Mouse (Mus musculus): ENCODE measurements around the gene Eps15.
A peak's percentile ranks its signal among the peaks of the same experiment; 100 is the strongest.

Eps15 gene

DNA sequence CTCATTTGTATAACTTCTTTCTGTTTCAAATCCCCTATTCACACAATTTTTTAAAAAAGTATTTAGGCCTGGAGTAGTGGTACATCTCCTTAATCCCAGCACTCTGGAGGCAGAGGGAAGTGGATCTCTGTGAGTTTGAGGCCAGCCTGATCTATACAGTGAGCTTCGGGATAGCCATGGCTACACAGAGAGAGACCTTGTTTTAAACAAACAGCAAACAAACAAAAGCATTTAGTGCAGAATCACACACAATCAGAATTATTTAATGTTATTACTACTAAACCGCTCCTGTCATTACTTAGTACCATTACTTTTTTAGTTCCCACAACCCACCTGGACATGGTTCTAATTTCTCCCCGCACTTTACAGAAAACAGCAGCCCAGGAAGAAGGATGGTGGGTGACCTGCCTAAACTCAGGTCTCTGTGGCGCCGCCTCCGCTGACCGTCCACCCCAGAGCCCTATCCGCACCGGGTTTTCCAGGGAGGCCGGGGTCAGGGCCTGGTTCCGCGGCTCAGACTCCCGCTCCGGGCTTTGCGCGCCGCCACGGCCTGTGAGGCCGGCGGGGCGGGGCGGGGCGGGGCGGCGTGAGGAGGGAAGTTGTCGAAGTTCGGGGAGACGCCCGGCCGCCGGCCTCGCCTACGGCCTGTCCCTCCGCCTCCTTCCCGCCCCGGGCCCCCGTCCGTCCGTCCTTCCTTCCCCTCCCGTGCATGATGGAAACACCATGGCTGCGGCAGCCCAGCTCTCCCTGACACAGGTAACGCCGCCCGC, at the start of gene Eps15:
TSS of gene Eps15 (plus strand) at position 580 of the 770 bp plus-strand sequence.
- Histone ChIP-seq H3K27me3 (ENCODE audit: control insufficient read depth, insufficient read depth, low read length, poor library complexity, severe bottlenecking) (no peaks in the 10 kb centered on the region), H3K36me3 (ENCODE audit: control insufficient read depth, insufficient read depth, low read length, poor library complexity, severe bottlenecking) (no peaks in the 10 kb centered on the region)
- peak; percentile 93 for DNase-seq (ENCODE audit: low read depth, low spot score)

DNA sequence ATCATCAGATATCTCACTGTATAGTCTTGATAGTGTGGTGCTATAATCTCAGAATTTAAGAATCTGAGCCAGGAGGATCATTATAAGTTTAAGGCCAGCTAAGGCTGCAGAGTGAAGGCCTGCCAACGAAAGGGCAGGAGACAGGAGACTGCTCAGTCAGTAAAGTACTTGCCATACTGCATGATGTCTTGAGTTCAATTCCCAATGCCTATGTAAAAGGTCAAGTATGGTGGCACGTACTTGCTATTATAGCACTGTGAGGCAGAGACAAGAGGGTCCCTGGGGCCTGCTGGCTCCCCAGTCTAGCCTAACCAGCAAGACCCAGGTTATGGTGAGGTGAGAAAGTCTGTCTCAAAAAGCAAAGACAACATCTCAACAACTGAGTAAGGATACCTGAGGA, 45.9 kb upstream of the Eps15 start, which contains the start of gene Calr4:
TSS of gene Calr4 (plus strand) at position 301 of the 400 bp plus-strand sequence.
- no peak for DNase-seq (ENCODE audit: low read depth, low spot score)
- no peaks in the 10 kb centered on the region for H3K27me3 ChIP-seq (ENCODE audit: control insufficient read depth, insufficient read depth, low read length, poor library complexity, severe bottlenecking)
- no peaks in the 10 kb centered on the region for H3K36me3 ChIP-seq (ENCODE audit: control insufficient read depth, insufficient read depth, low read length, poor library complexity, severe bottlenecking)

DNA sequence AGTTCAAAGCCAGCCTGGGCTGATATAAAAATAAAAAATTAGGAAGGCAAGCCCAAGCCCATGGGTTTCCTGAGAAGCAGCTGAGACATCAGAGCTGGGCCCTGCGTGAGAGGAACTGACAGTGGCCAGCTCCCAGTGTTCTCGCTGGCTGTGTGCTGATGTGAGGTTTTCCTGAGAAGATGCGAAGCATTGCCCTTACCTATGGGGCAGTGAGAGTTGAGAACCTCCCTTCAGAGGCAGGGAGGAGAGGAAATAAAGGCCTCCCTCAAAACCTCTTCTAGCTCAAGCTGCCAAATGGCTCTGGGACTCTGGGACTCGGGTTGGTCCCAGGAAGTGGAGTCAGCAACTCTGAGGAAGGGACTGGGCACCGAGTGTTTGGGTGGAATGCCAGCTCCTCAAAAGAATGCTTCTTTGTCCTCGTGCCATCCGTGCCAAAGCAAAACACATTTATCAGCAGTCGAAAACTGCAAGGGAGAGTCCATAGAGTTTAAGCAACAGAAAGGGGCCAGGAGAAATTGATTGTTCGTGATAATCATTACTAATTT, 45.2 kb upstream of the Eps15 start:
- Histone ChIP-seq H3K27me3 (ENCODE audit: control insufficient read depth, insufficient read depth, low read length, poor library complexity, severe bottlenecking) (no peaks in the 10 kb centered on the region), H3K36me3 (ENCODE audit: control insufficient read depth, insufficient read depth, low read length, poor library complexity, severe bottlenecking) (no peaks in the 10 kb centered on the region)
- no peak for DNase-seq (ENCODE audit: low read depth, low spot score)

DNA sequence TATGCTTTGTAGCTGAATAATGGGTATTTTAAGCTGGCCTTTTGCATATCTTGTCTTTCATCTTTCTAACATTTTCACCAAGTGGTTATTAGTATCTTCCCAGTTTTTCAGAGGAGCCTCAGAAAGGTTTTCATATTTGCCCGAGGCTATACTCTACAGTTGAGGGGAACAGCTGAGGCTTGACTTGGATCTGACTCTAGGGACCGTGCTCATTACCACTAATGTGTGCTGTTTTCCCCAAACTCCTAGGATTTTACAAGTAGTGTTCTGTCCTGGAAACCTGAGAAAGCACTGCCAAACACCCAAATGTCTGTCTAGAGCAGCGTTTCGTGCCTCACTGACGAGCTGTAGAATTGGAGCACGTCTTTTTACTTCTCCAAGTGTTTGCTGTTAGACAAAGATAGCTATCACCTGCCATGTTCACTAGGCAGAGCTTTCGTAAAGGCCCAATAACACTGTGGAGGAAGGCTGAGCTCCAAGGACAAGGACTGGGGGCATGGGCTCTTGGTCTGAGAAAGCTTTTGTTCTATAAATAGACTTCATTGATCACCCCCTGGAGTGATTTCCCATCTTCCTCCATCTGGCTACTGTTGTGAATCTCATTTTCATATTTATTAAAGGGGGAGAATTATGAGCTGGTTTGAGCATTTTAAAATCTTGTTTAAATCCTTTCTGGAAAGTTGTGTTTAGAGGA, 43.7 kb upstream of the Eps15 start:
- no peaks in the 10 kb centered on the region for H3K27me3 ChIP-seq (ENCODE audit: control insufficient read depth, insufficient read depth, low read length, poor library complexity, severe bottlenecking)
- no peaks in the 10 kb centered on the region for H3K36me3 ChIP-seq (ENCODE audit: control insufficient read depth, insufficient read depth, low read length, poor library complexity, severe bottlenecking)
- no peak for DNase-seq (ENCODE audit: low read depth, low spot score)

DNA sequence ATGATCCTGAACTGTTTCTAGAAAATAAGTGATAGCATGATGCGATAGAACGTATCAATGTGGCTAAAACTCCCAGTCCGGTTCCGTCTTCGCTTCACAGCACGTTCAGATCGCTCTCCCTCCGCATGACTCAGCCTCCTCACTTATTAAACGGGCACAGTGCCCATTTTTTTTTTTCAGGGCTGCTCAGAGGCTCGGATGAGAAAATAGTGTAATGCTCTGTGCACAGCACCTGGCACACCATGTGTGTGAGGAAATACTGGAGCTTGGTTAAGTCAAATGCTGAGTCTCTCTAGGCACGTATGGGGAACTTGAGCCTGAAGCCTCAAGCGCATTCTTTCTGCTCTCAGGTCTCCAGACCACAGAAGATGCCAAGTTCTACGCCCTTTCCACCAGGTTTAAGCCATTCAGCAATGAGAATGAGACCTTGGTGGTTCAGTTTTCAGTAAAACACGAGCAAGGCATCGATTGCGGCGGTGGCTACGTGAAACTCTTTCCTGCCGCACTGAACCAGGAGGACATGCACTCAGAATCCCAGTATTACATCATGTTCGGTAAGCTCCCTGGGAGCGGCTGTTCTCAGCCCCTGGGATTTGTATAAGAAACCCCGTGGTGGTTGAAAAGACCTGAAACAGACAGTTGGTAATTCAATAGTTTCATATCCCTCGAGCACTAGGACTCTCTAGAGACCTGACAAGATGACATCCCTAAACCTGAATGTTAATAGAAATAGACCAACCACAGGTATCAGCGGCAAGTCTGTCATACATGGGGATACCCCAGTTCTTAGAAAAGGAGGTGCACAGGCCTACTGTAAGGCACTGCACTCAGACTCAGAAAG, 41.4 kb upstream of the Eps15 start:
- DNase-seq (ENCODE audit: low read depth, low spot score): peak; percentile 18
- Histone ChIP-seq H3K27me3 (ENCODE audit: control insufficient read depth, insufficient read depth, low read length, poor library complexity, severe bottlenecking) (no peaks in the 10 kb centered on the region), H3K36me3 (ENCODE audit: control insufficient read depth, insufficient read depth, low read length, poor library complexity, severe bottlenecking) (no peaks in the 10 kb centered on the region)

DNA sequence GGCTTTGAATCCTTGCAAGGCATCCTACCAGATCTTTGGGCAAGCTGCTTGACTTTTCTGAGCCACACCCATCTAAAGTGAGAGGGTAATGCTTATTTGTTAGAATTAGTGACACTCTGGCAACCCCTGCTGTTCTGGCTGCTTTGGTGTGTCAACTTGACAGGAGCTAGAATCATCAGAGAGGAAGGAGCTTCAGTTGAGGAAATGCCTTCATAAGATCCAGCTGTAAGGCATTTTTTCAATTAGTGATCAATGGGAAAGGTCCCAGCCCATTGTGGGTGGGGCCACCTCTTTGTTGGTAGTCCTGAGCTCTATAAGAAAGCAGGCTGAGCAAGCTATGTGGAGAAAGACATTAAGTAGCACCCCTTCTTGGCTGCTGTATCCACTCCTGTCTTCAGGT, 38.8 kb upstream of the Eps15 start:
- no peak for DNase-seq (ENCODE audit: low read depth, low spot score)
- Histone ChIP-seq H3K36me3 (ENCODE audit: control insufficient read depth, insufficient read depth, low read length, poor library complexity, severe bottlenecking) (no peaks in the 10 kb centered on the region), H3K27me3 (ENCODE audit: control insufficient read depth, insufficient read depth, low read length, poor library complexity, severe bottlenecking) (no peaks in the 10 kb centered on the region)

DNA sequence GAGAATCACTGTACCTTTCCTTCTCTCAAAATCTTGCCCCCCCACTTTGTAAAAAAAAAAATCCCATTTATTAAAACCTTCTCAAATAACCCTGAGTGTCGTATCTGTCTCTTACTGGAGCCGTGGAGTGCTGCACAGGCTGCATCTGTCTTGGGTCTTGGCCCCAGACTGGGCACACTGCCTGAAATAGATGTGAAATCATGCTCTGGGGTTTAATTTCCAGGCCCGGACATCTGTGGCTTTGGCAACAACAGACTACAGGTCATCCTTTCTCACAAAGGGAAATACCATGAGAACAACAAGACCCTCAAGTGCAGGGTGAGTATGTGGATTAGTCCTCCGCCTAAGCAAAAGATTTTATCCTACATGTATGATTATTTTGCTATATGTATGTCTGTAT, 38.1 kb upstream of the Eps15 start:
- no peaks in the 10 kb centered on the region for H3K36me3 ChIP-seq (ENCODE audit: control insufficient read depth, insufficient read depth, low read length, poor library complexity, severe bottlenecking)
- no peaks in the 10 kb centered on the region for H3K27me3 ChIP-seq (ENCODE audit: control insufficient read depth, insufficient read depth, low read length, poor library complexity, severe bottlenecking)
- no peak for DNase-seq (ENCODE audit: low read depth, low spot score)

DNA sequence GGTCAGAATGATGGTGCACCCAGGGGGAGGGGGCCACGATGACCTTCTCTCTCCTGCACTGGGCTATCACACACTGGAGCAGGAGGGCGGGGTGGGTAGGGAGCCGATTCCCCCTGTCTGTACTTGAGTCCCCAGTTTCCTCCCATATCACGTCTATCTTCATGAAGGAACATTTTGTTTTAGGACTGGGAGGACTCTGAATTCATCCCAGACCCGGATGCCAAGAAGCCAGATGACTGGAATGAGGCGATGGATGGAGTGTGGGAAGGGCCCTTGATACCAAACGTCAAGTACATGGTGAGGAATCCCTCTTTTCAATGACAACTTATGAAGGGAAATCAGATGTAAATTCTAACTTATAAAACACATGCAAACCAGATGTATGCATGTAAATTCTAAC, 35.6 kb upstream of the Eps15 start:
- Histone ChIP-seq H3K27me3 (ENCODE audit: control insufficient read depth, insufficient read depth, low read length, poor library complexity, severe bottlenecking) (no peaks in the 10 kb centered on the region), H3K36me3 (ENCODE audit: control insufficient read depth, insufficient read depth, low read length, poor library complexity, severe bottlenecking) (no peaks in the 10 kb centered on the region)
- DNase-seq (ENCODE audit: low read depth, low spot score): no peak

DNA sequence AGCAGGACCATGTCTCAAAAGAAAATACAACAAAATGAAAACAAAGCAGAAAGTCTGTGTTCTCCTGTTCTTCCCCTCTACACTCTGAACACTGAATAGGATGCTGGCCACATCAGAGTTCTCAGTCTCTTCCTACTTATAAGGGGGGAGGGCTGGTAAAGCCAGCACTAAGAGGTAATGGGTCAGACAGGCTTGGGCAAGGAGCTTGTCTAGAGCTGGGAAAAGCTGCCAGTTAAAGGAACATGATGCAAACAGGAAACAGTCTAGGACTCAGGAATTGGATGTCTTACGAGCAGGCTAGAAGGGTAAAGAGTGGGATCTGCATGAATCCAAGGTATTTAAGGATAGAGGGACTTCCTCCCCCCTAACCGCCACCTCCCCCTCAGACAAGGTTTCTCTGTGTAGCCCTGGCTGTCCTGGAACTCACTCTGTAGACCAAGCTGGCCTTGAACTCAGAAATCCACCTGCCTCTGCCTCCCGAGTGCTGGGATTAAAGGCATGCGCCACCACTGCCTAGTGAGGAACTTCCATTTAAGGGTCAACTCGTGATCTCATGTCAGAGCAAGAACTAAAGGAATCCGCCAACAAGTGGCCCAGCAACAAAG, 35.0 kb upstream of the Eps15 start:
- DNase-seq (ENCODE audit: low read depth, low spot score): no peak
- Histone ChIP-seq H3K27me3 (ENCODE audit: control insufficient read depth, insufficient read depth, low read length, poor library complexity, severe bottlenecking) (no peaks in the 10 kb centered on the region), H3K36me3 (ENCODE audit: control insufficient read depth, insufficient read depth, low read length, poor library complexity, severe bottlenecking) (no peaks in the 10 kb centered on the region)

DNA sequence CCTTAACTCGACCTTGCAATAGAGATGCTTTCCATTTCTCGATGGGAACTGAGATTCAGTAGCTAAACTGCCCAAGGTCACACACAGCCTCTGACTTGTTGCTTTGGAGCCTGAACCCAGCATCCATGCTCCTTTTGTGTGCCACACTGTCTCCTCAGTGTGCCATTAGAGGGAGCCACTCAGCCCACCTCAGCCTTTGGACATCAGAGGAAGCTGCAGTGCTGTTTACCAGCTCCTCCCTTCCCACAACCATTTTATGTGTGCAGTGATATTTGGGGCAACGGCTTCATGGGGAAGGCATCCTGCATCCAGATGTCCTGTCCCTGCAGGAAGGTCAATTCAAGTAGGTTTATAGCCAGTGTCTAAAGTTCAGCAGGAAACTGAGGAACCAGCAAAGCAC, 28.5 kb upstream of the Eps15 start:
- peak; percentile 57 for DNase-seq (ENCODE audit: low read depth, low spot score)
- H3K36me3 ChIP-seq (ENCODE audit: control insufficient read depth, insufficient read depth, low read length, poor library complexity, severe bottlenecking): no peaks in the 10 kb centered on the region
- H3K27me3 ChIP-seq (ENCODE audit: control insufficient read depth, insufficient read depth, low read length, poor library complexity, severe bottlenecking): no peaks in the 10 kb centered on the region

DNA sequence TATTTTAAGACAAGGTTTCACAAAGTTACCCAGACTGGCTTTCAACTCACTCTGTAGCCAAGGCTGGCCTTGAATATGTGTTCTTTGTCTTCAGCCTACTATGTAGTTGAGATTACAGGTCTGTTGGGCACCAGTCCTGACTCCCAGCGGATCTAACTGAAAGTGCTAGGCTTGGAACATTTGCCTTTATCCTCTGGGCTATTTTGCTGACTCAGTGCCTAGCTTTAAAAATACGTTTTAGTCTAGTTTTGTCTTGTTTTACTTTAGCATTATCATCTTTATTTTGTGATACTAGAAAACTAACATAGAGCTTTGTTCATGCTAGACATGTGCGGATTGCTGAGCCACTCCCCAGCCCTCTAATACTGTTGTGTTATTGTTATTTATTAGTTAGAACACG, 27.9 kb upstream of the Eps15 start:
- Histone ChIP-seq H3K27me3 (ENCODE audit: control insufficient read depth, insufficient read depth, low read length, poor library complexity, severe bottlenecking) (no peaks in the 10 kb centered on the region), H3K36me3 (ENCODE audit: control insufficient read depth, insufficient read depth, low read length, poor library complexity, severe bottlenecking) (no peaks in the 10 kb centered on the region)
- DNase-seq (ENCODE audit: low read depth, low spot score): no peak

DNA sequence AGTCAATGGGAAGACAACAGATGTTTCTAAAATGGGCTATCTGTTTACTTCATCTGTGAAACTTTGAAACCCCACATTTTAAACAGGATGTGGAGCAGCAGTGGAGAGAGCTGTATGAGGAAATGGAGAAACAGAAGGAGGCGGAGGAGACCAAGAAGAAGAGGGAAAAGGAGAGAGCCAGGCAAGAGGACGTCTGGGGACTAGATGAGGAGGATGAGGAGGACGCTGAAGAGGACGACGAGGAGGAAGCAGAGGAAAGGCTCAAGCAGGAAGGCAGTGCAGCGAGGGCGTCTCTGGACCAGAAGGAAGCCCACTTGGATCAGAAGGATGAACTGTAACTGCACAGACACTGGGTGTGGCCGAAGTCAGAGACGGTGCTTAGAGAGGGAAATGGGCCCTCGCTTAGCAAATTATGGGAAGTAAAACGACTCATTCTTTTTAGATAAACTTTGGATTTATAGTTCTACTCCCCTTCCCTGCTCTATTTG, 26.4 kb upstream of the Eps15 start:
- no peak for DNase-seq (ENCODE audit: low read depth, low spot score)
- Histone ChIP-seq H3K27me3 (ENCODE audit: control insufficient read depth, insufficient read depth, low read length, poor library complexity, severe bottlenecking) (no peaks in the 10 kb centered on the region), H3K36me3 (ENCODE audit: control insufficient read depth, insufficient read depth, low read length, poor library complexity, severe bottlenecking) (no peaks in the 10 kb centered on the region)

DNA sequence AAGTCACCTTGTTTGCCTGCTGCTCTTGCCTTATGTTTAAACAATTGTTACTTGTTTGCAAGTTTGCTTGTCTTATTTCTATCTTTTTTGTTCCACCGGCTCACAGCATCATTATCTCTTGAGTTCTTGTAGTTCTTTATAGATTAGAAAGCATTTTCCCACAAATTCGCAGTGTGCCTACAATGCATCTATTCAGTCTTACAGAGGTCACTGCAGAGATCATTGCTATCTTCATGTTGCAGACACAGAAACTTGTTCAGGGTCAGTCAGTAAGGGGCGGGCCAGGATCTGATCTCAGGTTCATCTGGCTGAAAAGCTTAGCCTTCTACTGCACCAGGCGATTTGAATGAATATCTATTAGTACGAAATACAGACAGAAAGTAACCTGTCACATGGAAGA, 25.6 kb upstream of the Eps15 start:
- no peaks in the 10 kb centered on the region for H3K27me3 ChIP-seq (ENCODE audit: control insufficient read depth, insufficient read depth, low read length, poor library complexity, severe bottlenecking)
- no peaks in the 10 kb centered on the region for H3K36me3 ChIP-seq (ENCODE audit: control insufficient read depth, insufficient read depth, low read length, poor library complexity, severe bottlenecking)
- no peak for DNase-seq (ENCODE audit: low read depth, low spot score)

DNA sequence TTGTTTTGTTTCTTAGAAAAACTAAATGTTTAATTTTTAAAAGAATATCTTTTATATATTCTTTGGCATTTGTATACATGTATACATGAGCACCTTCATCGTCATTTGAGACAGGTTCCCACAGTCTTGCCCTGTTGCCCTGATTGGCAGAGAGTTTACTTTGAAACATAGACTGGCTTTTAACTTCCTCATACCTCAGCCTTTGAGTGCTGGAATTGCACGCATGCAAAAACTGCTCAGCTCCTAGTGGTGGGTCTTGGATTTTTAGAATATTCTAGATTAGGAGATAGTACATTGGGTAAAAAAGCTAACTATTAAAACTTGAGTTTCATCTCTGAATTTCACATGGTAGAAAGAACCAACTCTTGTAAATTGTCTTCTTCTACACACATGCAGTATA, 24.7 kb upstream of the Eps15 start:
- H3K36me3 ChIP-seq (ENCODE audit: control insufficient read depth, insufficient read depth, low read length, poor library complexity, severe bottlenecking): no peaks in the 10 kb centered on the region
- no peak for DNase-seq (ENCODE audit: low read depth, low spot score)
- no peaks in the 10 kb centered on the region for H3K27me3 ChIP-seq (ENCODE audit: control insufficient read depth, insufficient read depth, low read length, poor library complexity, severe bottlenecking)
